Mouse (Mus musculus) E14TG2a.4 (cell line): ENCODE measurements around the gene P3h2.

Experiments
- H3K27me3 ChIP-seq: 2 replicates; pipeline ENCODE4 v1.6.1; 2014; ENCODE audit warnings: low read length, control low read depth; ENCODE audit not compliant: insufficient read depth
- H3K36me3 ChIP-seq: 2 replicates; pipeline ENCODE4 v1.6.1; 2014; ENCODE audit warnings: low read length, control low read depth; ENCODE audit not compliant: insufficient read depth
- H3K4me1 ChIP-seq: replicated peaks from 2 replicates; pipeline ENCODE4 v1.6.1; 2014; ENCODE audit warnings: low read depth, low read length, control low read depth
- H3K4me3 ChIP-seq: replicated peaks from 2 replicates; pipeline ENCODE4 v1.5.1; 2014; ENCODE audit warnings: mild to moderate bottlenecking, low read length
- H3K9me3 ChIP-seq: 2 replicates; pipeline ENCODE4 v1.6.1; 2014; ENCODE audit warnings: low read length, control low read depth
- CTCF ChIP-seq: conservative IDR thresholded peaks from 2 replicates; pipeline ENCODE4 v1.5.1; 2014; ENCODE audit warnings: low read length
- NANOG ChIP-seq: IDR thresholded peaks from 2 replicates; pipeline ENCODE4 v1.6.1; 2014; ENCODE audit warnings: borderline replicate concordance, low read length, mixed read lengths
- POU5F1 ChIP-seq: IDR thresholded peaks from 2 replicates; pipeline ENCODE4 v1.6.1; 2014; ENCODE audit warnings: low read length, borderline replicate concordance

Gene P3h2

DNA sequence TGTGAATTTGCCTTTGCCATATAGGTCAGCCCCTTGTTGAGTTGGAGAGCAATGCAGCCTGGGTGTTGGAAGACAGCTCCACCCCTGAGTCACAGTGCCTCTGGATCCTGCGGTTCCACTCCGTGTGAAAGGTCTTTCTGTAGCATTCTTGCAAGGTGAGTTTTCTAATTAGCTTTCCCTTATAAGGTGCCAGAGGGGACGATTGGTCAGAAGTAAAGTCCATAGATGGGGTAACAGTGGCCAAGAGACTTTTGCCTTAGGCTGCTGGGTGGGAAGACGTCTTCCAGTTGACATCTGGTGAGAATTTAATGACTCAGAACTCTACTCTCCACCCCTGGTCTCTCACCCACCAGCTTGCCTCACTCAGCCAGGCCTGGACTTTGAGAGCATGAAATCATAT, 163.3 kb downstream of the P3h2 start:
- TF ChIP-seq POU5F1 = no peak
- TF ChIP-seq NANOG = no peak
- TF ChIP-seq CTCF = no peak
- no peaks in the 10 kb centered on the region for H3K36me3 ChIP-seq

DNA sequence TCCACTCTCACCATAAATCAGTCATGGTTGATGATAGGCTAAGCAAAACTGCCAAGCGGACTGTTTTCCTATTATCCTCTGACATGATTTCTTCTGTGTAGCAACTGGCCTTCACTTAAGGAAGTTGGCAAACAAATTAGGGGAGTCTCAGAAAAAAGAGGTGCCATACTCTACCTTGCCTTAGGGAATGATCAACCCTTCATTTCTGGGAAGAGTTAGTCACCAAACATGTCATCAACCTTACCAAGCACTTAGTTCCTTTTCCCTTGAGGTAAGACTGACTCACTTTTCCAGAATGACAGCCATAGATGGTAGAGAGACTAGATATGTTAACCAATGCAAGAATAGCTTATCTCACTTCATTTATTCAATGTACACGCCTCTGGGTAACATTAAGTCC, 171.4 kb downstream of the P3h2 start:
- Histone ChIP-seq H3K4me3 (no peak overlapping the region), H3K9me3 (no peaks in the 10 kb centered on the region), H3K36me3 (no peaks in the 10 kb centered on the region), H3K27me3 (no peaks in the 10 kb centered on the region), H3K4me1 (no peaks in the 10 kb centered on the region)
- TF ChIP-seq CTCF = no peak
- no peak for TF ChIP-seq POU5F1
- TF ChIP-seq NANOG = no peak

More for the DNA sequence above, 163.3 kb downstream of the P3h2 start:
- Histone ChIP-seq H3K9me3 (peaks cover 36% of the 10 kb centered on the region), H3K4me3 (no peak overlapping the region), H3K4me1 (no peaks in the 10 kb centered on the region), H3K27me3 (no peaks in the 10 kb centered on the region)

DNA sequence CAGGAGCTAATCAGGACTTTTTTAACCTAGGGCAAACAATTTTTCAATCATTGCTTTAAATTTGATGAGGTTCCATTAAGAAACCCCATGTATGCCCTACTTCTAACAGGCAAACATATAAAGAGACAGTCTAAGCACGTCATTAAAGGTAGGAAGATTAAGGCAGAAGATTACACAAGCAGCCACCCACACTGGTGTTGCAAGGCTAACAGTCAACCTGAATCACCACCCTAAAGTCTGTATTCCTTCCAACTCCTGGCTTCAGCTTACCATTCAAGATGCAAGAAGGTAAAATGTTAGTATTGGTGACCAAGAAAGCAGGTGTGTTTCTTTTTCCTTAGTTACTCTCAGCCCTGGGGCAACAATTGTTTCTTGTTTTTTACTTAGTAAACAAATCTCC, 193.4 kb downstream of the P3h2 start:
- H3K4me3 ChIP-seq = no peak overlapping the region
- H3K36me3 ChIP-seq = no peaks in the 10 kb centered on the region
- peaks cover 10% of the 10 kb centered on the region for H3K9me3 ChIP-seq
- no peaks in the 10 kb centered on the region for H3K27me3 ChIP-seq
- no peaks in the 10 kb centered on the region for H3K4me1 ChIP-seq
- TF ChIP-seq NANOG = no peak
- no peak for TF ChIP-seq POU5F1
- TF ChIP-seq CTCF = no peak
